Mouse (Mus musculus) bone marrow macrophage, adult 2 months (primary cell): Measurements from ENCODE around the gene Mbd6.

Experiments
- CTCF ChIP-seq: IDR thresholded peaks from 2 replicates; pipeline ENCODE4 v1.5.1; 2012; ENCODE audit warnings: low read depth, mild to moderate bottlenecking, low read length, moderate library complexity
- POLR2A ChIP-seq: IDR thresholded peaks from 2 replicates; pipeline ENCODE4 v1.6.1; 2012; ENCODE audit warnings: mild to moderate bottlenecking, low read depth, low read length, borderline replicate concordance

- no peak for TF ChIP-seq POLR2A
- no peak for TF ChIP-seq CTCF
These were observed 38.8 kb upstream of the Mbd6 start for GRCm38 (mm10) chr10:127327461-127328145.
